Mouse (Mus musculus): ENCODE data around the gene Arrb2. TPM values are rescaled to one million over a fixed set of nuclear protein-coding genes. Genes with fewer than 3 reads are reported as not detected.
"Not testable (repeated sequence)": the region's sequence is repeated elsewhere in the genome, so short reads cannot be mapped to it uniquely, and the experiment has no call there.

Arrb2 gene
- polyA plus RNA-seq, 1 experiment, result 1,596 TPM

GRCm38 (mm10) chr11:70459601-70460101, 27.2 kb downstream of the Arrb2 start, which contains the start of gene Cxcl16:
TSS of gene Cxcl16 (minus strand) at chr11:70459984.
- peaks cover 7% of the 10 kb centered on the region for H3K36me3 ChIP-seq (replicated peaks; ENCODE audit: low read length)
- peaks cover 60% of the 10 kb centered on the region for H3K27me3 ChIP-seq (replicated peaks)
- TF ChIP-seq FLI1 (IDR thresholded peaks at IDR 0.05; ENCODE audit: low read length), result no peak
- H3K4me3 ChIP-seq (replicated peaks), result peak within 1 kb of the TSS; percentile 91
- H3K9me3 ChIP-seq, result peaks cover 23% of the 10 kb centered on the region
- H3K4me1 ChIP-seq, result peaks cover 27% of the 10 kb centered on the region

GRCm38 (mm10) chr11:70463970-70464369, 31.5 kb downstream of the Arrb2 start:
- H3K4me1 ChIP-seq, result peaks cover 41% of the 10 kb centered on the region
- H3K27me3 ChIP-seq (replicated peaks), result peaks cover 82% of the 10 kb centered on the region
- H3K4me3 ChIP-seq (replicated peaks), result no peak overlapping the region
- no peak for TF ChIP-seq GATA1 (IDR thresholded peaks at IDR 0.05; ENCODE audit: borderline replicate concordance, low read length)
- TF ChIP-seq FLI1 (IDR thresholded peaks at IDR 0.05; ENCODE audit: low read length), result no peak
- peaks cover 23% of the 10 kb centered on the region for H3K9me3 ChIP-seq
- H3K36me3 ChIP-seq (replicated peaks; ENCODE audit: low read length), result no peaks in the 10 kb centered on the region

- Histone ChIP-seq H3K4me3 (replicated peaks) (no peak overlapping the region), H3K36me3 (replicated peaks; ENCODE audit: low read length) (no peaks in the 10 kb centered on the region), H3K27me3 (replicated peaks) (peaks cover 74% of the 10 kb centered on the region), H3K4me1 (peaks cover 41% of the 10 kb centered on the region), H3K9me3 (peaks cover 18% of the 10 kb centered on the region)
- TF ChIP-seq GATA1 (IDR thresholded peaks at IDR 0.05; ENCODE audit: borderline replicate concordance, low read length) (no peak), FLI1 (IDR thresholded peaks at IDR 0.05; ENCODE audit: low read length) (no peak)
Observed at GRCm38 (mm10) chr11:70465211-70465610, 32.8 kb downstream of the Arrb2 start.

- H3K36me3 ChIP-seq (replicated peaks; ENCODE audit: low read length), result no peaks in the 10 kb centered on the region
- H3K9me3 ChIP-seq, result peaks cover 12% of the 10 kb centered on the region
- peaks cover 42% of the 10 kb centered on the region for H3K4me1 ChIP-seq
- H3K27me3 ChIP-seq (replicated peaks), result peaks cover 68% of the 10 kb centered on the region
- TF ChIP-seq FLI1 (IDR thresholded peaks at IDR 0.05; ENCODE audit: low read length), result no peak
- no peak for TF ChIP-seq GATA1 (IDR thresholded peaks at IDR 0.05; ENCODE audit: borderline replicate concordance, low read length)
- no peak overlapping the region for H3K4me3 ChIP-seq (replicated peaks)
Observed at GRCm38 (mm10) chr11:70465824-70466223, 33.4 kb downstream of the Arrb2 start.

GRCm38 (mm10) chr11:70467902-70468619, 35.6 kb downstream of the Arrb2 start:
- TF ChIP-seq GATA1 (IDR thresholded peaks at IDR 0.05; ENCODE audit: borderline replicate concordance, low read length) (no peak), FLI1 (IDR thresholded peaks at IDR 0.05; ENCODE audit: low read length) (no peak)
- Histone ChIP-seq H3K4me3 (replicated peaks) (no peak overlapping the region), H3K9me3 (no peaks in the 10 kb centered on the region; the same call in 1 of the 2 replicates), H3K4me1 (peaks cover 50% of the 10 kb centered on the region), H3K36me3 (replicated peaks; ENCODE audit: low read length) (no peaks in the 10 kb centered on the region), H3K27me3 (replicated peaks) (peaks cover 47% of the 10 kb centered on the region)

GRCm38 (mm10) chr11:70469764-70470163, 37.3 kb downstream of the Arrb2 start:
- H3K36me3 ChIP-seq (replicated peaks; ENCODE audit: low read length), result no peaks in the 10 kb centered on the region
- no peaks in the 10 kb centered on the region; the same call in 1 of the 2 replicates for H3K9me3 ChIP-seq
- H3K4me1 ChIP-seq, result peaks cover 49% of the 10 kb centered on the region
- no peak for TF ChIP-seq GATA1 (IDR thresholded peaks at IDR 0.05; ENCODE audit: borderline replicate concordance, low read length)
- H3K4me3 ChIP-seq (replicated peaks), result no peak overlapping the region
- peaks cover 31% of the 10 kb centered on the region for H3K27me3 ChIP-seq (replicated peaks)

GRCm38 (mm10) chr11:70472716-70473115, 40.3 kb downstream of the Arrb2 start:
- TF ChIP-seq FLI1 (IDR thresholded peaks at IDR 0.05; ENCODE audit: low read length) (no peak), GATA1 (IDR thresholded peaks at IDR 0.05; ENCODE audit: borderline replicate concordance, low read length) (no peak)
- H3K36me3 ChIP-seq (replicated peaks; ENCODE audit: low read length), result no peaks in the 10 kb centered on the region
- H3K9me3 ChIP-seq, result no peaks in the 10 kb centered on the region
- H3K27me3 ChIP-seq (replicated peaks), result peaks cover 20% of the 10 kb centered on the region
- H3K4me3 ChIP-seq (replicated peaks), result no peak overlapping the region
- H3K4me1 ChIP-seq, result peaks cover 42% of the 10 kb centered on the region

- H3K4me3 ChIP-seq (replicated peaks); H3K9me3 ChIP-seq; H3K36me3 ChIP-seq (replicated peaks; ENCODE audit: low read length): not testable (repeated sequence)
- peaks cover 23% of the 10 kb centered on the region for H3K27me3 ChIP-seq (replicated peaks)
- peaks cover 36% of the 10 kb centered on the region for H3K4me1 ChIP-seq
Observed at GRCm38 (mm10) chr11:70473291-70473690, 40.9 kb downstream of the Arrb2 start.

- Histone ChIP-seq H3K9me3 (no peaks in the 10 kb centered on the region), H3K4me3 (replicated peaks) (no peak overlapping the region), H3K36me3 (replicated peaks; ENCODE audit: low read length) (no peaks in the 10 kb centered on the region), H3K27me3 (replicated peaks) (peaks cover 27% of the 10 kb centered on the region), H3K4me1 (peaks cover 29% of the 10 kb centered on the region)
- TF ChIP-seq GATA1 (IDR thresholded peaks at IDR 0.05; ENCODE audit: borderline replicate concordance, low read length), result no peak
- TF ChIP-seq FLI1 (IDR thresholded peaks at IDR 0.05; ENCODE audit: low read length), result no peak
Observed at GRCm38 (mm10) chr11:70474872-70475534, 42.6 kb downstream of the Arrb2 start.

GRCm38 (mm10) chr11:70485498-70485897, 53.1 kb downstream of the Arrb2 start:
- TF ChIP-seq FLI1 (IDR thresholded peaks at IDR 0.05; ENCODE audit: low read length), result no peak
- TF ChIP-seq GATA1 (IDR thresholded peaks at IDR 0.05; ENCODE audit: borderline replicate concordance, low read length), result no peak
- no peaks in the 10 kb centered on the region for H3K36me3 ChIP-seq (replicated peaks; ENCODE audit: low read length)
- no peaks in the 10 kb centered on the region for H3K9me3 ChIP-seq
- H3K4me1 ChIP-seq, result peaks cover 43% of the 10 kb centered on the region
- peaks cover 7% of the 10 kb centered on the region for H3K27me3 ChIP-seq (replicated peaks)
- no peak overlapping the region for H3K4me3 ChIP-seq (replicated peaks)
